Mouse (Mus musculus) kidney, embryonic 16.5 days (tissue): ENCODE data around the gene Tfr2. TPM values are rescaled to one million over a fixed set of nuclear protein-coding genes. Genes with fewer than 3 reads are reported as not detected.

Source experiments
- ATAC-seq: fragments of 200-750 bp; cut with Nextera tagmentation; 2 replicates; pipeline ENCODE4 v1.8.0; 2017; ENCODE audit warnings: moderate TSS enrichment; ENCODE audit not compliant: low FRiP score, low TSS enrichment
- H3K27ac ChIP-seq: fragments of 300-500 bp; sonication (generic); 2 replicates; pipeline ENCODE4 v1.5.1; 2014; ENCODE audit warnings: low read length
- H3K27me3 ChIP-seq: fragments of 300-500 bp; sonication (generic); 2 replicates; pipeline ENCODE4 v1.6.1; 2014; ENCODE audit warnings: low read length, control low read depth, mixed read lengths; ENCODE audit not compliant: insufficient read depth
- H3K36me3 ChIP-seq: fragments of 300-500 bp; sonication (generic); 2 replicates; pipeline ENCODE4 v1.6.1; 2014; ENCODE audit warnings: low read length, control low read depth, mixed read lengths; ENCODE audit not compliant: insufficient read depth
- H3K4me1 ChIP-seq: fragments of 300-500 bp; sonication (generic); 2 replicates; pipeline ENCODE4 v1.6.1; 2014; ENCODE audit warnings: low read length, control low read depth, mixed read lengths; ENCODE audit not compliant: insufficient read depth
- H3K4me2 ChIP-seq: fragments of 300-500 bp; sonication (generic); replicated peaks from 2 replicates; pipeline ENCODE4 v1.6.1; 2014; ENCODE audit warnings: low read depth, low read length
- H3K4me3 ChIP-seq: fragments of 300-500 bp; sonication (generic); 2 replicates; pipeline ENCODE4 v1.5.1; 2014; ENCODE audit warnings: mild to moderate bottlenecking, low read length
- H3K9ac ChIP-seq: fragments of 300-500 bp; sonication (generic); replicated peaks from 2 replicates; pipeline ENCODE4 v1.6.1; 2014; ENCODE audit warnings: low read length
- H3K9me3 ChIP-seq: fragments of 300-500 bp; sonication (generic); 2 replicates; pipeline ENCODE4 v1.6.1; 2016; ENCODE audit warnings: low read length, control low read depth
- WGBS: fragments of 180-500 bp; shearing (Covaris S2); extraction: QIAGEN DNeasy Blood & Tissue Kit; methylation state at CpG from one replicate; pipeline ENCODE4 v1.1.7; 2014; 5-methylcytosine and 5-hydroxymethylcytosine counted together
- polyA plus RNA-seq: library from polyadenylated mRNA; unstranded; fragments of >200 nt; fragmentation: Nextera tagmentation; extraction: Ambion mirVana; gene quantifications from 2 replicates; pipeline ENCODE4 v1.2.1, GENCODE M21; 2015

Tfr2 gene
- polyA plus RNA-seq, 1 experiment from 2014 or later: 0.57 TPM

- Histone ChIP-seq H3K4me2 (no peak overlapping the region), H3K4me3 (no peak overlapping the region), H3K9me3 (no peaks in the 10 kb centered on the region), H3K27me3 (no peaks in the 10 kb centered on the region), H3K36me3 (peaks cover 4% of the 10 kb centered on the region), H3K4me1 (peaks cover 11% of the 10 kb centered on the region), H3K9ac (no peak overlapping the region), H3K27ac (no peak overlapping the region)
- WGBS: 80% methylated on average over 3 of the region's 3 CpGs
- ATAC-seq: no peak
Measured at GRCm38 (mm10) chr5:137534762-137535161, 34.9 kb upstream of the Tfr2 start.

- Histone ChIP-seq H3K27me3 (no peaks in the 10 kb centered on the region), H3K9me3 (no peaks in the 10 kb centered on the region), H3K36me3 (no peaks in the 10 kb centered on the region), H3K4me3 (no peak overlapping the region), H3K4me1 (peaks cover 6% of the 10 kb centered on the region), H3K4me2 (no peak overlapping the region), H3K27ac (no peak overlapping the region), H3K9ac (no peak overlapping the region)
- WGBS: 75% methylated on average over 9 of the region's 9 CpGs
- ATAC-seq: no peak
Measured at GRCm38 (mm10) chr5:137535318-137535717, 34.3 kb upstream of the Tfr2 start.

- Histone ChIP-seq H3K4me2 (no peak overlapping the region), H3K9ac (no peak overlapping the region), H3K9me3 (no peaks in the 10 kb centered on the region), H3K4me3 (no peak overlapping the region), H3K27ac (no peak overlapping the region), H3K27me3 (no peaks in the 10 kb centered on the region), H3K36me3 (no peaks in the 10 kb centered on the region), H3K4me1 (peaks cover 3% of the 10 kb centered on the region; the same call in 1 of the 2 replicates)
- ATAC-seq: no peak
- 54% methylated on average over 4 of the region's 4 CpGs for WGBS
Measured at GRCm38 (mm10) chr5:137537461-137537860, 32.2 kb upstream of the Tfr2 start.

GRCm38 (mm10) chr5:137539291-137539801 lies 30.3 kb upstream of the Tfr2 start:
- Histone ChIP-seq H3K9ac (no peak overlapping the region), H3K27ac (no peak overlapping the region), H3K4me2 (no peak overlapping the region), H3K9me3 (no peaks in the 10 kb centered on the region), H3K4me1 (no peaks in the 10 kb centered on the region), H3K36me3 (no peaks in the 10 kb centered on the region), H3K4me3 (no peak overlapping the region), H3K27me3 (no peaks in the 10 kb centered on the region)
- ATAC-seq: no peak
- WGBS: 70% methylated on average over 7 of the region's 7 CpGs

- no peak overlapping the region for H3K4me2 ChIP-seq
- ATAC-seq: no peak
- no peak overlapping the region for H3K4me3 ChIP-seq
- no peaks in the 10 kb centered on the region for H3K9me3 ChIP-seq
- no peak overlapping the region for H3K9ac ChIP-seq
- no peaks in the 10 kb centered on the region for H3K36me3 ChIP-seq
- no peaks in the 10 kb centered on the region for H3K4me1 ChIP-seq
- H3K27me3 ChIP-seq: no peaks in the 10 kb centered on the region
- H3K27ac ChIP-seq: no peak overlapping the region
- WGBS: 75% methylated on average over 6 of the region's 6 CpGs
Measured at GRCm38 (mm10) chr5:137540991-137541390, 28.6 kb upstream of the Tfr2 start.

- 82% methylated on average over 5 of the region's 5 CpGs for WGBS
- H3K4me1 ChIP-seq: no peaks in the 10 kb centered on the region
- no peak for ATAC-seq
Measured at GRCm38 (mm10) chr5:137541768-137542540, 27.7 kb upstream of the Tfr2 start.

GRCm38 (mm10) chr5:137544926-137545325 lies 24.7 kb upstream of the Tfr2 start:
- no peak for ATAC-seq
- no peak overlapping the region for H3K4me2 ChIP-seq
- H3K27ac ChIP-seq: no peak overlapping the region
- H3K36me3 ChIP-seq: no peaks in the 10 kb centered on the region
- H3K4me3 ChIP-seq: no peak overlapping the region
- H3K4me1 ChIP-seq: no peaks in the 10 kb centered on the region
- H3K9me3 ChIP-seq: no peaks in the 10 kb centered on the region
- 55% methylated on average over 6 of the region's 6 CpGs for WGBS
- H3K9ac ChIP-seq: no peak overlapping the region
- H3K27me3 ChIP-seq: no peaks in the 10 kb centered on the region

More at GRCm38 (mm10) chr5:137541768-137542540, 27.7 kb upstream of the Tfr2 start:
- H3K27ac ChIP-seq: no peak overlapping the region
- no peak overlapping the region for H3K9ac ChIP-seq
- no peak overlapping the region for H3K4me2 ChIP-seq
- H3K27me3 ChIP-seq: no peaks in the 10 kb centered on the region
- H3K9me3 ChIP-seq: no peaks in the 10 kb centered on the region
- H3K36me3 ChIP-seq: no peaks in the 10 kb centered on the region
- H3K4me3 ChIP-seq: no peak overlapping the region

- H3K27ac ChIP-seq: no peak overlapping the region
- no peaks in the 10 kb centered on the region for H3K9me3 ChIP-seq
- no peak overlapping the region for H3K9ac ChIP-seq
- WGBS: 75% methylated on average over 4 of the region's 4 CpGs
- H3K4me2 ChIP-seq: no peak overlapping the region
- no peak for ATAC-seq
- no peak overlapping the region for H3K4me3 ChIP-seq
- H3K27me3 ChIP-seq: no peaks in the 10 kb centered on the region
- H3K36me3 ChIP-seq: no peaks in the 10 kb centered on the region
- H3K4me1 ChIP-seq: no peaks in the 10 kb centered on the region
Measured at GRCm38 (mm10) chr5:137545596-137545995, 24.0 kb upstream of the Tfr2 start.

GRCm38 (mm10) chr5:137549840-137550239 lies 19.8 kb upstream of the Tfr2 start:
- 78% methylated on average over 2 of the region's 2 CpGs for WGBS
- Histone ChIP-seq H3K27me3 (peaks cover 9% of the 10 kb centered on the region), H3K36me3 (no peaks in the 10 kb centered on the region), H3K4me1 (peaks cover 4% of the 10 kb centered on the region; the same call in 1 of the 2 replicates), H3K27ac (no peak overlapping the region), H3K4me3 (no peak overlapping the region), H3K9ac (no peak overlapping the region), H3K4me2 (no peak overlapping the region), H3K9me3 (no peaks in the 10 kb centered on the region)
- no peak for ATAC-seq

GRCm38 (mm10) chr5:137551119-137551518 lies 18.5 kb upstream of the Tfr2 start:
- no peak for ATAC-seq
- no peak overlapping the region for H3K27ac ChIP-seq
- H3K27me3 ChIP-seq: peaks cover 9% of the 10 kb centered on the region
- no peak overlapping the region for H3K9ac ChIP-seq
- WGBS: 74% methylated on average over 5 of the region's 5 CpGs
- H3K4me2 ChIP-seq: no peak overlapping the region
- peaks cover 4% of the 10 kb centered on the region; the same call in 1 of the 2 replicates for H3K4me1 ChIP-seq
- no peaks in the 10 kb centered on the region for H3K9me3 ChIP-seq
- H3K4me3 ChIP-seq: no peak overlapping the region
- no peaks in the 10 kb centered on the region for H3K36me3 ChIP-seq
